Mouse (Mus musculus) activated CD4-positive, CD25-positive, alpha-beta regulatory T cell, adult 4 months (primary cell): ENCODE results near the gene Vmn1r51. TPM values are rescaled to one million over a fixed set of nuclear protein-coding genes. Genes with fewer than 3 reads are reported as not detected.
"Not testable (repeated sequence)": the region's sequence is repeated elsewhere in the genome, so short reads cannot be mapped to it uniquely, and the experiment has no call there.

ENCODE experiments used
- ATAC-seq: one replicate; pipeline ENCODE4 v1.8.0; 2017
- polyA plus RNA-seq, 2 experiments: library from polyadenylated mRNA; unstranded; fragments of 100-300 nt; shearing (Covaris generic); gene quantifications; one replicate each; pipeline ENCODE4 v1.2.1; 2017

Gene Vmn1r51
- polyA plus RNA-seq = not detected

DNA sequence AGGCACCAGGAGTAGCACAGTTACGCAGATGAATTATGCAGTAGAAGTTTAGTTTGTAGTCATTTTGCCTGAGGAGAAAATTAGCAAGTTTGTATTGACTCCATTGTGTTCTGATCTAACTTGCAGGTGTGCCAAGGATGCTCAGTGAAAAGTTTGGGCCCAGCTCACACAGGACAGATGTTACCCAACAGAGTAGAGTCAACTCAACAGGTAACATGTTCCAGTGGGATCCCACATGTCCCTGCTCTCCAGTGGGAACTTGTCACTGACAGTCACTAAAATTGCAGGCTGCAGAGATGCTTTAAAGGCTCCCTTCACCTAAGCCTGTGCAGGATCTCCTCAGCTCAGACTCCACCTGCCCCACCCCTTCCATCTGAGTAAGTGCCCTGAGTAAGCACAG is at the start of gene Vmn1r51:
Gene Vmn1r51, plus strand, starts transcription at position 301 of the 400 bp plus-strand sequence.
- not testable (repeated sequence) for ATAC-seq

DNA sequence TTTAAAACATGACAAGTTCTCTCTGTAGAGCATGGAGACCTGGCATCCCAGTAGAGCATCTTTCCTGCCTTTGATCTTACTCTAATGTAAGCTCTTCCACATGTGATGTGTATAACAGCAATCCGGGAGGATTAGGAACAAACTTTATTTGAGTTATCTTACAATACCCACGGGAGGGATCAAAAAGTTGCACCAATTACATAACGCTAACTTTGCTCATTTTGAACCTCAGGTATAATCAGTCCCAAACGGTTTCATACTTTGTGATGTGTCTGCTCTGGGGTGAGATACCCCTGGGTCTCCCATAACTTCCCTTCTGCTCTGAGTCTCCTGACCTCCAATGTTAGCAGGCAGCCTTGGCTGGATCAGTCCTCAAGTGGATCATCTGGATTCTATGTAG is 44.0 kb upstream of the Vmn1r51 start, which contains the start of gene Vmn1r49:
Gene Vmn1r49, minus strand, starts transcription at position 101 of the 400 bp plus-strand sequence.
- no peak for ATAC-seq

DNA sequence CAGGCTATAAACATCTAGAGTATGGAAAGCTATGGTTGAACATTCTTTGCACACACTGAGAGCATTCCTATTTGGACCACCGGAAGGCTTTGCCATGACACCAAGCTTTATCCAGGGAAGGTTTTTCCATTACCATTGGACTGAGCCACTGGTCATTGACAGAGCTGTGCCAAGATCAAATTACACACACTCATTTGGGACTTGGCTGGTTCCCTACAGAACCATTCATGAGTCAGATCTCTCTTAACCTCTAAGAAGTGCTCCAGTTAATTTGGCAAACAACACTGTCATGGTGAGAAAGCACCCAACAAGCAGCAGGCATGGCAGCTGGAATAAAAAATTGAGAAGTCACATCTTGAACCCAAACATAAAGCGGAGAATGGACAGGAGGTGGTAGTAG is 21.8 kb upstream of the Vmn1r51 start:
- no peak for ATAC-seq

DNA sequence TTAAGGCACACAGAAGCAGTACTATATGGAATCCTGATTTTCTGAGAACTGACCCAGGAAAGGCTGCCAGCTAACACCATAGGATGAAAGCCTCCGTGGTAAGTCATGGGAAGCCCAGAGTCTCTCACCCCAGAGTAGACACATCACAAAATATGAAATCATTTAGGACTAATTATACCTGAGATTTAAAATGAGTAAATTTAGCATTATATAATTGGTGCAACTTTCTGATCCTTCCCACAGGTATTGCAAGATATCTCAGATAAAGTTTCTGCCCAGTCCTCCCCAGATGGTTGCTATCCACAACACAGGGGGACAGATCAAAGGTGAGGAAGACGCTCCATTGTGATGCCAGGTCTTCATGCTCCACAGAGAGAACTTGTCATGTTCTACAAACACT is 21.3 kb upstream of the Vmn1r51 start, which contains the start of gene Vmn1r50:
Gene Vmn1r50, plus strand, starts transcription at position 301 of the 400 bp plus-strand sequence.
- no peak for ATAC-seq

DNA sequence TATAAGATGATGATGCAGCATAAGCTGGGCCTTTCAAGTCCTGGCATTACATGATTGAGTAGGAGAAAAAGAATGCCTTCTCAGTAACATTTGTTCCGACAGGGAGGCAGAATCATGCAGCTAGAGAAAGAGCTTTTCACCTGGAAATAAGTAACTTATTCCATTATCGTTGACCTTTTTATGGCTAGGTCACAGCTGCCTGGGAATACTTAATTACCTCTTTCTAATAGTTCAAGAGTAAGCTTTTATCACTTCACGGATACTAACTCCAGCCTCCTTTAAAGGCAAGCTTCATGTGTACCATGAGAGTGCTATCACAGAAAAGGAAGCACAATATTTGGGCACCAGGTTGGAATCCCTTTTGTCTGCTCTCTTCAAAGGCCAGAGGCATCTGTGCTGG is 37.7 kb downstream of the Vmn1r51 start:
- no peak for ATAC-seq

DNA sequence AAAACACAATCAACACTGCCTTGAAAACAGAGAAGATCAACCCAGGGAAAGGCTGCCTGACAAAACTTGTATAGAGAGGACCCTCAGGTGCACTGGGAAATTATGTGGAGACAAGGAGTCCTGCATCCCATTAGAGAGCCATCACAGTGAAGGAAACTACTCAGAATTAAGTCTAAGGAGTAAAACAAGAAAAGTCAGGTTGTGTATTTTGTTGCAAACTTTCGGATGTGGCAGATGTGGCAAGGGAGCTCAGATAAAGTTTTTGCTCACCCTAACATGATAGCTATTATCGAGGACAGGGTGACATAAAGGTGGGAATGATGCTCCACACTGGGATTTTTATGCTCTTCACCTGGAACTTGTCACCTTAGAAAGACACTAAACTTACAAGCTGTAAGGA is 52.1 kb downstream of the Vmn1r51 start, which contains the start of gene Vmn1r52:
Gene Vmn1r52, plus strand, starts transcription at position 301 of the 400 bp plus-strand sequence.
- no peak for ATAC-seq

Other genes starting within 250 kb of the Vmn1r51 start
- gene Vmn1r42, start 246.2 kb upstream of the Vmn1r51 start, polyA plus RNA-seq = not detected
- not detected for gene Vmn1r43, start 246.2 kb upstream of the Vmn1r51 start, polyA plus RNA-seq
- not detected for gene Vmn1r44, start 238.9 kb upstream of the Vmn1r51 start, polyA plus RNA-seq
- gene Vmn1r45, start 182.0 kb upstream of the Vmn1r51 start, polyA plus RNA-seq = not detected
- under 1 TPM in 1 of 2 experiments, not detected in 1; 0.12 TPM for gene Vmn1r46, start 153.3 kb upstream of the Vmn1r51 start, polyA plus RNA-seq
- gene Vmn1r47, start 106.4 kb upstream of the Vmn1r51 start, polyA plus RNA-seq = not detected
- gene Vmn1r48, start 85.8 kb upstream of the Vmn1r51 start, polyA plus RNA-seq = not detected
- not detected for gene Vmn1r49, start 44.1 kb upstream of the Vmn1r51 start, polyA plus RNA-seq
- gene Vmn1r50, start 21.2 kb upstream of the Vmn1r51 start, polyA plus RNA-seq = not detected
- gene Vmn1r52, start 52.2 kb downstream of the Vmn1r51 start, polyA plus RNA-seq = not detected
- gene V1ra8, start 80.2 kb downstream of the Vmn1r51 start, polyA plus RNA-seq = not detected
- gene Vmn1r53, start 101.8 kb downstream of the Vmn1r51 start, polyA plus RNA-seq = not detected
- gene Vmn1r54, start 123.7 kb downstream of the Vmn1r51 start, polyA plus RNA-seq = under 1 TPM in 1 of 2 experiments, not detected in 1; 0.17 TPM
- gene BC048671, start 178.6 kb downstream of the Vmn1r51 start, polyA plus RNA-seq = not detected
- not detected for gene Chst13, start 202.6 kb downstream of the Vmn1r51 start, polyA plus RNA-seq
- gene Uroc1, start 210.7 kb downstream of the Vmn1r51 start, polyA plus RNA-seq = not detected
- gene Zxdc, start 246.9 kb downstream of the Vmn1r51 start, polyA plus RNA-seq = 1 to 10 TPM; 4.9 to 8.5 TPM